Mouse (Mus musculus) embryonic facial prominence, embryonic 14.5 days (tissue): ENCODE measurements around the gene Cracr2b. TPM values are rescaled to one million over a fixed set of nuclear protein-coding genes. Genes with fewer than 3 reads are reported as not detected.

Source experiments
- ATAC-seq: fragments of 200-750 bp; cut with Nextera tagmentation; 2 replicates; pipeline ENCODE4 v1.8.0; 2017; ENCODE audit warnings: low read depth, moderate number of reproducible peaks, moderate TSS enrichment
- DNase-seq: peaks from one replicate; pipeline ENCODE4 v3.0.0-alpha.2; 2015; ENCODE audit warnings: low spot score
- H3K27ac ChIP-seq: fragments of 300-500 bp; sonication (generic); replicated peaks from 2 replicates; pipeline ENCODE4 v1.5.1; 2014; ENCODE audit warnings: low read depth, mild to moderate bottlenecking, low read length, moderate library complexity
- H3K27me3 ChIP-seq: fragments of 300-500 bp; sonication (generic); replicated peaks from 2 replicates; pipeline ENCODE4 v1.6.1; 2014; ENCODE audit warnings: low read length; ENCODE audit not compliant: control insufficient read depth, insufficient read depth
- H3K36me3 ChIP-seq: fragments of 300-500 bp; sonication (generic); 2 replicates; pipeline ENCODE4 v1.6.1; 2014; ENCODE audit warnings: low read length, mixed read lengths; ENCODE audit not compliant: control insufficient read depth, insufficient read depth
- H3K4me1 ChIP-seq: fragments of 300-500 bp; sonication (generic); 2 replicates; pipeline ENCODE4 v1.6.1; 2014; ENCODE audit warnings: antibody characterized with exemption, low read length; ENCODE audit not compliant: control insufficient read depth, insufficient read depth
- H3K4me2 ChIP-seq: fragments of 300-500 bp; sonication (generic); 2 replicates; pipeline ENCODE4 v1.6.1; 2014; ENCODE audit warnings: low read depth, mild to moderate bottlenecking, low read length, moderate library complexity, mixed read lengths
- H3K4me3 ChIP-seq: fragments of 300-500 bp; sonication (generic); 2 replicates; pipeline ENCODE4 v1.5.1; 2014; ENCODE audit warnings: low read depth, mild to moderate bottlenecking, low read length
- H3K9ac ChIP-seq: fragments of 300-500 bp; sonication (generic); 2 replicates; pipeline ENCODE4 v1.6.1; 2014; ENCODE audit warnings: low read depth, mild to moderate bottlenecking, low read length, moderate library complexity, mixed read lengths
- H3K9me3 ChIP-seq: fragments of 300-500 bp; sonication (generic); 2 replicates; pipeline ENCODE4 v1.6.1; 2016; ENCODE audit warnings: low read length; ENCODE audit not compliant: control insufficient read depth
- WGBS: fragments of 180-500 bp; shearing (Covaris S2); extraction: QIAGEN DNeasy Blood & Tissue Kit; methylation state at CpG from one replicate; pipeline ENCODE4 v1.1.7; 2014; 5-methylcytosine and 5-hydroxymethylcytosine counted together
- polyA plus RNA-seq: library from polyadenylated mRNA; unstranded; fragments of >200 nt; fragmentation: Nextera tagmentation; extraction: Ambion mirVana; gene quantifications from 2 replicates; pipeline ENCODE4 v1.2.1, GENCODE M21; 2014

The Cracr2b gene
- polyA plus RNA-seq, 1 experiment from 2014 or later, result 10.3 TPM

DNA sequence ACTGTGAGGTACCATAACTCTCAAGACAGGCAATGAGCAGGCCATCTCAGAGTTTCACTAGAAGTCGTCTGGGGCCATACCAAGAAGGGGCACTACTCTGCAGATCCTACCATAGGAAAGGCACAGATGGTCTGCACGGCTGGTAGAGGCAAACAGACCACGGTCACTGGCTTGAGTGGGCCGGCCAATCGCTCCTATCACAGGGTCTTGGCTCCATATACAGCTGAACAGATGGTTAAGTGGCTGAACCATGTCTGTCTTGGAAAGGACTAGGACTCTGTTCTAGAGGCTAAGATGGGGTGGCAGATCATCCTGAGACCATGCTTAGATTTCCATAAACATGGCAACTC lies 41.6 kb downstream of the Cracr2b start:
- ATAC-seq, result no peak

DNA sequence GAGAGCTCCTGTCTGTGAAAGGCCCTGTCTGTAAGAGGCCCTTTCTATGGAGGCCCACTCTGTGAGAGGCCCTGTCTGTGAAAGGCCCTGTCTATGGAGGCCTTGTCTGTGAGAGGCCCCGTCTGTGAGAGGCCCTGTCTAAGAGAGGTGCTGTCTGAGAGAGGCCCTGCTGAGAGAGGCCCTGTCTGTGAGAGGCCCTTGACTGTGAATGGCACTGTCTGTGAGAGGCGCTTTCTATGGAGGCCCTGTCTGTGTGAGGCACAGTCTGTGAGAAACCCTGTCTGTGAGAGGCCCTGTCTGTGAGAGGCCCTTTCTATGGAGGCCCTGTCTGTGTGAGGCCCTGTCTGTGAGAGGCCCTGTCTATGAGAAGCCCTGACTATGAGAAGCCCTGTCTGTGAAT lies 45.4 kb downstream of the Cracr2b start:
- ATAC-seq, result no peak
- no peak overlapping the region for H3K9ac ChIP-seq

More for the DNA sequence above, 41.6 kb downstream of the Cracr2b start:
- no peak overlapping the region for H3K4me3 ChIP-seq
- H3K4me2 ChIP-seq, result no peak overlapping the region
- no peak overlapping the region for H3K9ac ChIP-seq
- peaks cover 5% of the 10 kb centered on the region; the same call in 1 of the 2 replicates for H3K36me3 ChIP-seq
- no peaks in the 10 kb centered on the region for H3K9me3 ChIP-seq
- H3K4me1 ChIP-seq, result no peaks in the 10 kb centered on the region
- H3K27ac ChIP-seq, result no peak overlapping the region
- WGBS, result 91% methylated on average over 5 of the region's 5 CpGs
- no peaks in the 10 kb centered on the region for H3K27me3 ChIP-seq
- no peak for DNase-seq

DNA sequence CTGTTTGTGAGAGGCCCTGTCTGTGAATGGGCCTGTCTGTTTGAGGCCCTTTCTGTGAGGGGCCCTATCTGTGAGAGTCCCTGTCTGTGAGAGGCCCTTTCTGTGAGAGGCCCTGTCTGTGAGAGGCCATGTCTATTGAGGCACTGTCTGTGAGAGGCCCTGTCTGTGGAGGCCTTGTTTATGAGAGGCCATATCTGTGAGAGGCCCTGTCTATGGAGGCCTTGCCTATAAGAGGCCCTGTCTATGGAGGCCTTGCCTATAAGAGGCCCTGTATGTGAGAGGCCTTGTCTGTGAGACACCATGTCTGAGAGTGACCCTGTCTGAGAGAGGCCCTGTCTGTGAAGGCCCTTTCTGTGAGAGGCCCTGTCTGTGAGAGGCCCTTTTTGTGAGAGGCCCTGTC lies 47.3 kb downstream of the Cracr2b start:
- Histone ChIP-seq H3K27ac (no peak overlapping the region), H3K4me1 (no peaks in the 10 kb centered on the region), H3K9ac (no peak overlapping the region), H3K4me2 (no peak overlapping the region), H3K9me3 (no peaks in the 10 kb centered on the region), H3K36me3 (peaks cover 11% of the 10 kb centered on the region; the same call in 1 of the 2 replicates), H3K4me3 (no peak overlapping the region), H3K27me3 (no peaks in the 10 kb centered on the region)
- ATAC-seq (peak; percentile 37; the same call in 1 of the 2 replicates), DNase-seq (no peak)

More for the DNA sequence above, 45.4 kb downstream of the Cracr2b start:
- no peaks in the 10 kb centered on the region for H3K27me3 ChIP-seq
- peaks cover 3% of the 10 kb centered on the region; the same call in 1 of the 2 replicates for H3K36me3 ChIP-seq
- no peak overlapping the region for H3K4me2 ChIP-seq
- no peaks in the 10 kb centered on the region for H3K9me3 ChIP-seq
- no peak overlapping the region for H3K27ac ChIP-seq
- no peak for DNase-seq
- WGBS, result 77% methylated on average over 2 of the region's 2 CpGs
- H3K4me1 ChIP-seq, result no peaks in the 10 kb centered on the region
- H3K4me3 ChIP-seq, result no peak overlapping the region

DNA sequence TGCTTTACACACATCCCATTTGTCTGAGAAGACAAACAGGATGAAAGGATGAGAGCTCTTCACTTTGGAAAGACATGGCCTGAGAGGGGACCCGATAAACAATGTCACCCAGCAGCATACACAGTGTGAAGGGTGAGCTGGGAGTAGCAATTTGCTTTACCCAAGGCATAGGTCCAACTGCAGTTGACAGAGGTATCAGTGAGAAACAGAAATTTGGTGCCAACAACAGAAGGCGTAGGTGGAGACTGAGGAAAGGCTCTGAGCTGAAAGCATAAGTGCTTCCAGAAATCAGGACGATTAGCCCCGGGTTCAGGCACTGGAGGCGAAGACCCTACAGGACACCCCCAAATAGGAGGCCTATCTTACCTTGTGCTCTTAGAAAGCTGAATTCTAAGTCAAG lies 49.3 kb downstream of the Cracr2b start:
- 81% methylated on average over 5 of the region's 5 CpGs for whole genome bisulfite sequencing
- Histone ChIP-seq H3K27ac (no peak overlapping the region), H3K27me3 (no peaks in the 10 kb centered on the region), H3K9ac (no peak overlapping the region), H3K4me3 (no peak overlapping the region), H3K4me1 (no peaks in the 10 kb centered on the region), H3K9me3 (no peaks in the 10 kb centered on the region), H3K36me3 (peaks cover 27% of the 10 kb centered on the region), H3K4me2 (no peak overlapping the region)
- DNase-seq (no peak), ATAC-seq (no peak)

DNA sequence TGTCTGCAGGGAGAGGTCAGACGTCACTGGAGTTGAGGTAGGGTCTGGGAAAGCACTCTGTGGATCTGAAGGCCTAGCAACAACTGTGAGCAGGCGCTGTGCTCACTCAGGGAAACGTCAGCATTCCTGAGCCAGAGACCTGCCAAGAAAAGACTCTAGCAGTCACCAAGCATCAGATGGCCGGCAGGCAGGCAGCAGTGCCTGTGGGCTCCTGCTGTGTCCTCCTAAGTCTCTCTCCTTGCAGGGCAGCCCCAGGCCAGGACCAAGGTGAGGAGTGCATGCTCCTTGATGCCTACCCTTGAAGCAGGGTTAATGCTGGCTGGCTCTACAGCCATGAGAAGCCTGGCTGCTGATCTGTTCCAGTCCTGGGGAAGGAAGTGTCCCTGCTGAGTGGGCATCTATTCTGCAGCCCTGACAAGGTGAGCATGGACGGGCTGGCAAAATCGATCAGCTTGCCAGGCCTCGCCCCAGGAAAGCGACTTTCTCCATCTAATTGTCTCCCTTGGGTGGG lies 49.8 kb downstream of the Cracr2b start:
- no peak overlapping the region for H3K4me2 ChIP-seq
- H3K27ac ChIP-seq, result no peak overlapping the region
- H3K9me3 ChIP-seq, result no peaks in the 10 kb centered on the region
- H3K4me1 ChIP-seq, result no peaks in the 10 kb centered on the region
- peaks cover 32% of the 10 kb centered on the region for H3K36me3 ChIP-seq
- no peaks in the 10 kb centered on the region for H3K27me3 ChIP-seq
- no peak overlapping the region for H3K4me3 ChIP-seq
- no peak overlapping the region for H3K9ac ChIP-seq
- ATAC-seq (no peak), DNase-seq (no peak)
- whole genome bisulfite sequencing, result 66% methylated on average over 7 of the region's 8 CpGs

Other genes starting within 250 kb of the Cracr2b start
- 1.3 and 1.5 TPM in 2 replicates for gene Lmntd2, start 247.0 kb upstream of the Cracr2b start, polyA plus RNA-seq
- 26.7 and 30.2 TPM in 2 replicates for gene Rassf7, start 245.2 kb upstream of the Cracr2b start, polyA plus RNA-seq
- 59.8 and 62.7 TPM in 2 replicates for gene Phrf1, start 232.3 kb upstream of the Cracr2b start, polyA plus RNA-seq
- gene Irf7, start 194.6 kb upstream of the Cracr2b start, polyA plus RNA-seq, result 2.3 and 2.4 TPM in 2 replicates
- gene Cdhr5, start 184.3 kb upstream of the Cracr2b start, polyA plus RNA-seq, result 0.21 TPM in 1 of 2 replicates, not detected in the other
- gene Sct, start 182.0 kb upstream of the Cracr2b start, polyA plus RNA-seq, result 9.9 and 13.8 TPM in 2 replicates
- gene Drd4, start 169.1 kb upstream of the Cracr2b start, polyA plus RNA-seq, result 0.81 and 1.3 TPM in 2 replicates
- 72.7 and 82.7 TPM in 2 replicates for gene Deaf1, start 133.4 kb upstream of the Cracr2b start, polyA plus RNA-seq
- 21.1 and 27.7 TPM in 2 replicates for gene Tmem80, start 133.4 kb upstream of the Cracr2b start, polyA plus RNA-seq
- gene Eps8l2, start 122.2 kb upstream of the Cracr2b start, polyA plus RNA-seq, result 12.0 and 13.6 TPM in 2 replicates
- 248 and 250 TPM in 2 replicates for gene Taldo1, start 68.9 kb upstream of the Cracr2b start, polyA plus RNA-seq
- 37.1 and 51.1 TPM in 2 replicates for gene Gatd1, start 47.0 kb upstream of the Cracr2b start, polyA plus RNA-seq
- gene Cend1, start 31.6 kb upstream of the Cracr2b start, polyA plus RNA-seq, result 2.8 and 4.5 TPM in 2 replicates
- 29.1 and 30.7 TPM in 2 replicates for gene Slc25a22, start 23.2 kb upstream of the Cracr2b start, polyA plus RNA-seq
- gene Pidd1, start 17.1 kb upstream of the Cracr2b start, polyA plus RNA-seq, result 7.1 and 7.4 TPM in 2 replicates
- gene Rplp2, start 13.7 kb upstream of the Cracr2b start, polyA plus RNA-seq, result 1,283 and 1,386 TPM in 2 replicates
- 16.9 and 20.4 TPM in 2 replicates for gene Pnpla2, start 5.9 kb upstream of the Cracr2b start, polyA plus RNA-seq
- gene Cd151, start 6.3 kb downstream of the Cracr2b start, polyA plus RNA-seq, result 54.9 and 60.7 TPM in 2 replicates
- gene Polr2l, start 14.0 kb downstream of the Cracr2b start, polyA plus RNA-seq, result 59.3 and 65.2 TPM in 2 replicates
- 85.1 and 86.2 TPM in 2 replicates for gene Tspan4, start 14.1 kb downstream of the Cracr2b start, polyA plus RNA-seq
- gene Chid1, start 78.8 kb downstream of the Cracr2b start, polyA plus RNA-seq, result 47.4 and 47.9 TPM in 2 replicates
- gene Ap2a2, start 101.1 kb downstream of the Cracr2b start, polyA plus RNA-seq, result 68.0 and 73.8 TPM in 2 replicates
- gene Muc6, start 194.2 kb downstream of the Cracr2b start, polyA plus RNA-seq, result 0.17 and 0.19 TPM in 2 replicates
- 0.68 and 1.3 TPM in 2 replicates for gene Muc2, start 229.2 kb downstream of the Cracr2b start, polyA plus RNA-seq